Mouse (Mus musculus): ENCODE data around the gene Cdkn2d.
"Not testable (repeated sequence)": the region's sequence is repeated elsewhere in the genome, so short reads cannot be mapped to it uniquely, and the experiment has no call there.

DNA sequence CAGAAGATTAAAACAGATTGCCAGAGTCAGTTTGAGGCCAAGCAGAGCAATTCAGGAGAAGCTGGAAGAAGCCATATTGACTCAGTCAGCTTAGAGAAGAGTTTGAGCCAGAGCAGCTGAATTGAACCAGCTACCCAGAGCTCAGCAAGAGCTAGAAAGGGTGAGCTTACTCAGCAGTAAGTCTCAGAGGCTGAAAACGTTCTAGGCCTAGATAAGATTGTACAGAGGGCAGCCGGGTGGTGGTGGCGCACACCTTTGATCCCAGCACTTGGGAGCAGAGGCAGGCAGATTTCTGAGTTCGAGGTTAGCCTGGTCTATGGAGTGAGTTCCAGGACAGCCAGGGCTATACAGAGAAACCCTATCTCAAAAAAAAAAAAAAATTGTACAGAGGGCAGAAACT is 34.9 kb downstream of the Cdkn2d start:
- TF ChIP-seq CTCF (IDR thresholded peaks at IDR 0.05; ENCODE audit: control insufficient read depth, insufficient read depth, insufficient replicate concordance, low read depth, low read length); POLR2A (IDR thresholded peaks at IDR 0.05; ENCODE audit: control insufficient read depth, low read depth, low read length): not testable (repeated sequence)

Measured in testis, adult 2 months (tissue).